Mouse (Mus musculus) thymus, adult 2 months (tissue): Measurements from ENCODE around the gene Gm10300.

Source experiments
- CTCF ChIP-seq: fragments of 200-500 bp; IDR thresholded peaks from 2 replicates; pipeline ENCODE4 v1.5.1; 2012; ENCODE audit warnings: mild to moderate bottlenecking, control low read depth, low read length, moderate library complexity, borderline replicate concordance; ENCODE audit not compliant: control insufficient read depth, poor library complexity, insufficient read depth; ENCODE audit errors: extremely low read depth
- POLR2A ChIP-seq: fragments of 200-500 bp; IDR thresholded peaks from 2 replicates; pipeline ENCODE4 v1.6.1; 2012; ENCODE audit warnings: mild to moderate bottlenecking, low read length, control low read depth, moderate library complexity; ENCODE audit not compliant: control insufficient read depth, poor library complexity, insufficient read depth; ENCODE audit errors: extremely low read depth

DNA sequence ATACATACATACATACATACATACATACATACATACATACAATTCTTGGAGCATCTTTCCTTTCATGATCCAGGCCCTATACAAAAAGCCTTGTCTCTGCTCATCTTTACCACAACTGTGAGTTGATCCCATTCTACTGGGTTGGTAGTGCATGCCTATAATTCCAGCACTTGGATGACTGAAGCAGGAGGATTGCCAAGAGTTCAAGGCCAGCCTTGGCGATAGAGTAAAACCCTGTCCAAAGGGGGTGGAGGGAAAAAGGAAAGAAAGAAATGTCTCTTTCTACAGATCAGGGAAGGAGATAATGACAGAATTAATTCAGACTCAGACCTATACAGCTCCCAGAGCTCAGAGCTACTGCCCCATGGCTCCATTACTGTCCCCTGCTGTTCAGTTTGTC, 48.7 kb downstream of the Gm10300 start:
- TF ChIP-seq CTCF (no peak), POLR2A (no peak)
